Mouse (Mus musculus) olfactory bulb, adult 2 months (tissue): Measurements from ENCODE around the gene Nebl.

Experiments used
- CTCF ChIP-seq: fragments of 200-500 bp; IDR thresholded peaks from 2 replicates; pipeline ENCODE4 v1.5.1; 2012; ENCODE audit warnings: low read depth, mild to moderate bottlenecking, low read length, moderate library complexity; ENCODE audit not compliant: insufficient read depth
- POLR2A ChIP-seq: fragments of 200-500 bp; IDR thresholded peaks from 2 replicates; pipeline ENCODE4 v1.6.1; 2012; ENCODE audit warnings: mild to moderate bottlenecking, low read depth, low read length, moderate library complexity; ENCODE audit not compliant: insufficient read depth

- TF ChIP-seq CTCF (no peak), POLR2A (no peak)
These were observed 47.8 kb downstream of the Nebl start for GRCm38 (mm10) chr2:17683326-17684040.
